Mouse (Mus musculus): ENCODE data around the gene Gprc5b.

Gene Gprc5b

GRCm38 (mm10) chr7:119010854-119011529, 16.0 kb upstream of the Gprc5b start:
- H3K9me3 ChIP-seq (ENCODE audit: low read length) = no peaks in the 10 kb centered on the region
- no peak overlapping the region for H3K4me3 ChIP-seq (replicated peaks; ENCODE audit: low read length)
- no peaks in the 10 kb centered on the region for H3K36me3 ChIP-seq (ENCODE audit: insufficient read depth, low read length)
- no peaks in the 10 kb centered on the region for H3K4me1 ChIP-seq (replicated peaks; ENCODE audit: low read depth, low read length)
- TF ChIP-seq CTCF (conservative IDR thresholded peaks at IDR 0.05; ENCODE audit: low read length) = peak; percentile 73
- TF ChIP-seq POU5F1 (IDR thresholded peaks at IDR 0.05; ENCODE audit: borderline replicate concordance, low read length) = no peak
- no peak for TF ChIP-seq NANOG (IDR thresholded peaks at IDR 0.05; ENCODE audit: borderline replicate concordance, low read length)
- peaks cover 11% of the 10 kb centered on the region; the same call in 1 of the 2 replicates for H3K27me3 ChIP-seq (ENCODE audit: insufficient read depth, low read length)

GRCm38 (mm10) chr7:119002501-119002900, 7.5 kb upstream of the Gprc5b start:
- Histone ChIP-seq H3K36me3 (ENCODE audit: insufficient read depth, low read length) (no peaks in the 10 kb centered on the region), H3K4me1 (replicated peaks; ENCODE audit: low read depth, low read length) (no peaks in the 10 kb centered on the region), H3K4me3 (replicated peaks; ENCODE audit: low read length) (no peak overlapping the region), H3K27me3 (ENCODE audit: insufficient read depth, low read length) (peaks cover 17% of the 10 kb centered on the region), H3K9me3 (ENCODE audit: low read length) (0 out of 2 replicates have a peak, but pooled peaks cover 5% of the 10 kb centered on the region)
- no peak for TF ChIP-seq CTCF (conservative IDR thresholded peaks at IDR 0.05; ENCODE audit: low read length)
- no peak for TF ChIP-seq NANOG (IDR thresholded peaks at IDR 0.05; ENCODE audit: borderline replicate concordance, low read length)
- TF ChIP-seq POU5F1 (IDR thresholded peaks at IDR 0.05; ENCODE audit: borderline replicate concordance, low read length) = no peak

GRCm38 (mm10) chr7:119001965-119002364, 7.0 kb upstream of the Gprc5b start:
- H3K4me1 ChIP-seq (replicated peaks; ENCODE audit: low read depth, low read length) = no peaks in the 10 kb centered on the region
- H3K36me3 ChIP-seq (ENCODE audit: insufficient read depth, low read length) = no peaks in the 10 kb centered on the region
- TF ChIP-seq NANOG (IDR thresholded peaks at IDR 0.05; ENCODE audit: borderline replicate concordance, low read length) = no peak
- no peak for TF ChIP-seq POU5F1 (IDR thresholded peaks at IDR 0.05; ENCODE audit: borderline replicate concordance, low read length)
- TF ChIP-seq CTCF (conservative IDR thresholded peaks at IDR 0.05; ENCODE audit: low read length) = no peak
- H3K9me3 ChIP-seq (ENCODE audit: low read length) = 0 out of 2 replicates have a peak, but pooled peaks cover 5% of the 10 kb centered on the region
- no peak overlapping the region for H3K4me3 ChIP-seq (replicated peaks; ENCODE audit: low read length)
- H3K27me3 ChIP-seq (ENCODE audit: insufficient read depth, low read length) = peaks cover 15% of the 10 kb centered on the region

- no peak overlapping the region for H3K4me3 ChIP-seq (replicated peaks; ENCODE audit: low read length)
- H3K36me3 ChIP-seq (ENCODE audit: insufficient read depth, low read length) = no peaks in the 10 kb centered on the region
- 0 out of 2 replicates have a peak, but pooled peaks cover 5% of the 10 kb centered on the region for H3K9me3 ChIP-seq (ENCODE audit: low read length)
- H3K27me3 ChIP-seq (ENCODE audit: insufficient read depth, low read length) = peaks cover 20% of the 10 kb centered on the region
- TF ChIP-seq CTCF (conservative IDR thresholded peaks at IDR 0.05; ENCODE audit: low read length) (no peak), NANOG (IDR thresholded peaks at IDR 0.05; ENCODE audit: borderline replicate concordance, low read length) (no peak), POU5F1 (IDR thresholded peaks at IDR 0.05; ENCODE audit: borderline replicate concordance, low read length) (no peak)
- H3K4me1 ChIP-seq (replicated peaks; ENCODE audit: low read depth, low read length) = peaks cover 8% of the 10 kb centered on the region
Observed at GRCm38 (mm10) chr7:118999857-119000256, 4.8 kb upstream of the Gprc5b start.

GRCm38 (mm10) chr7:118996137-118996837, 1.3 kb upstream of the Gprc5b start:
- H3K4me3 ChIP-seq (replicated peaks; ENCODE audit: low read length) = no peak overlapping the region
- 0 out of 2 replicates have a peak, but pooled peaks cover 5% of the 10 kb centered on the region for H3K9me3 ChIP-seq (ENCODE audit: low read length)
- no peaks in the 10 kb centered on the region for H3K36me3 ChIP-seq (ENCODE audit: insufficient read depth, low read length)
- H3K4me1 ChIP-seq (replicated peaks; ENCODE audit: low read depth, low read length) = peaks cover 41% of the 10 kb centered on the region
- TF ChIP-seq NANOG (IDR thresholded peaks at IDR 0.05; ENCODE audit: borderline replicate concordance, low read length) (no peak), POU5F1 (IDR thresholded peaks at IDR 0.05; ENCODE audit: borderline replicate concordance, low read length) (no peak), CTCF (conservative IDR thresholded peaks at IDR 0.05; ENCODE audit: low read length) (peak; percentile 100)
- peaks cover 27% of the 10 kb centered on the region for H3K27me3 ChIP-seq (ENCODE audit: insufficient read depth, low read length)

GRCm38 (mm10) chr7:118995671-118996070, 660 bp upstream of the Gprc5b start:
- TF ChIP-seq POU5F1 (IDR thresholded peaks at IDR 0.05; ENCODE audit: borderline replicate concordance, low read length) (no peak), CTCF (conservative IDR thresholded peaks at IDR 0.05; ENCODE audit: low read length) (no peak), NANOG (IDR thresholded peaks at IDR 0.05; ENCODE audit: borderline replicate concordance, low read length) (no peak)

GRCm38 (mm10) chr7:118994231-118994842, 674 bp downstream of the Gprc5b start:
- TF ChIP-seq NANOG (IDR thresholded peaks at IDR 0.05; ENCODE audit: borderline replicate concordance, low read length) = no peak
- TF ChIP-seq POU5F1 (IDR thresholded peaks at IDR 0.05; ENCODE audit: borderline replicate concordance, low read length) = no peak
- no peak for TF ChIP-seq CTCF (conservative IDR thresholded peaks at IDR 0.05; ENCODE audit: low read length)
- peaks cover 60% of the 10 kb centered on the region for H3K4me1 ChIP-seq (replicated peaks; ENCODE audit: low read depth, low read length)
- no peaks in the 10 kb centered on the region for H3K36me3 ChIP-seq (ENCODE audit: insufficient read depth, low read length)
- H3K27me3 ChIP-seq (ENCODE audit: insufficient read depth, low read length) = peaks cover 26% of the 10 kb centered on the region
- peak overlapping the region; percentile 84 for H3K4me3 ChIP-seq (replicated peaks; ENCODE audit: low read length)
- 0 out of 2 replicates have a peak, but pooled peaks cover 5% of the 10 kb centered on the region for H3K9me3 ChIP-seq (ENCODE audit: low read length)

More at GRCm38 (mm10) chr7:118995671-118996070, 660 bp upstream of the Gprc5b start:
- H3K4me1 ChIP-seq (replicated peaks; ENCODE audit: low read depth, low read length) = peaks cover 47% of the 10 kb centered on the region
- H3K4me3 ChIP-seq (replicated peaks; ENCODE audit: low read length) = peak overlapping the region; percentile 84
- 0 out of 2 replicates have a peak, but pooled peaks cover 5% of the 10 kb centered on the region for H3K9me3 ChIP-seq (ENCODE audit: low read length)
- H3K36me3 ChIP-seq (ENCODE audit: insufficient read depth, low read length) = no peaks in the 10 kb centered on the region
- peaks cover 26% of the 10 kb centered on the region for H3K27me3 ChIP-seq (ENCODE audit: insufficient read depth, low read length)

Data from E14TG2a.4 (cell line).